Mouse (Mus musculus): ENCODE results near the gene Tmem201.
A peak's percentile ranks its signal among the peaks of the same experiment; 100 is the strongest.
"Not testable (repeated sequence)": the region's sequence is repeated elsewhere in the genome, so short reads cannot be mapped to it uniquely, and the experiment has no call there.

Gene Tmem201

DNA sequence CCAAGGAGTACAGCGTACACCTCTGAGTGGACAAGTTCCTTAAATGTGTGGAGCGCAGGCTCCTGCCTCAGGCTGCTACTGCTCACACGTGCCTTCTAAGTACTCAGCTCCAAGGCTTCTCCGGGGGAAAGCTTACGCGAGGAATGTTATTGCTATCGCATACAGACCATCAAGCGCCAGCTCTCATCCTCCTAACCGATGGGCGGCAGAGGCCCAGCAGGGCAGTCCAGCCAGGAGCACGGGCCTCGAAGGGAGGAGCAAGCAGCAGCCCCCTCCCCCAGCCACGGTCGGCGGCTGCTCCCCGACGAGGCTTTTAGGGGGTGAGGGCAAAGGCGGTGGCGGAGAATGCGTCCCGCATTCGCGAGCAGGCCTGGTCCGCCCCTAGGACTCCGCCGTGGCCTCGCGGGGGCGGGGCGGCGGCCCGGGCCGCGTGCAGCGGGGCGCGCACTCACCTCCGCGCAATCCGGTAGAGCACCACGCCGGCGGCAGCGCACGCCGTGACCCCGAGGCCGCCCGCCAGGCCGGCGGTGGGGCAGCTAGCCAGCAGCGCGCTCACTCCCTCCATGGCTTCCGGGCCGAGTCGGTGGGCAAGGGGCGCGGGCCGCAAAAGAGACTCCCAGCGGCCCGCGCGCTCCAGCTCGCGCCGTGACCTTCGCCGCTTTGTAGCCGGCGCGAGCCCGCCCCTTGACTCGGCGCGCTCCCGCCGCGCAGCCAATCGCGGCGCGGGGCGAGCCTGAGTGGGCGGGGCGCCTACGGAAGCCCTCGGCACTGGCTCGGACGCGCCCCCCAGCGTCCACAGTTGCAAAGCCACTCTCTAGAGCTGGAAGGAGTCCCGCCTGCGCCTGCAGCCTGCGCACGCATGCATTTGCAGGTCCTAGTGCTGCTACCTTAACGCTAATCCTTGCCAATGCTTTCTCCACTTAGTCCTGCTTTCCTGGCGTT lies at the start of gene Tmem201:
TSS of gene Tmem201 (minus strand) at position 662 of the 942 bp plus-strand sequence.
- peak; percentile 87 for DNase-seq (ENCODE audit: extremely low read depth, insufficient read length, low spot score)

DNA sequence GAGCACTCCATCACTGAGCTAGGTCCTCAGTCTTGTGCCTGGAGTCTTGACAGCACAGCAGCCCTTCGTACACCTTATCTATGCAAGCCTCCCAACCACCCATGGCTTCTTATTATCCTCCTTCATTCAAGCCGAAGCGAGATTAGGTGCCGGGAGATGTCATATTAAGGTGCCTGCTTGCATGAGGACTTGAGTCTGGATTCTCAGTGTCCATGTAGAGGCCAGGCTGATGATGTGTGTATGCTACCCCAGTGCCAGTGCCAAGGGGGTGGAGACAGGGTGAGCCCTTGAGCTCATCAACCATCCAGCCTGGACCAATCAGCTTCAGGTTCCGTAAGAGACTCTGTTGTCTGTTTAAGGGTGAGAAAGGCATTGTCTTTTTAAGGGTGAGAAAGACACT lies 47.1 kb upstream of the Tmem201 start:
- DNase-seq (ENCODE audit: extremely low read depth, insufficient read length, low spot score): no peak

DNA sequence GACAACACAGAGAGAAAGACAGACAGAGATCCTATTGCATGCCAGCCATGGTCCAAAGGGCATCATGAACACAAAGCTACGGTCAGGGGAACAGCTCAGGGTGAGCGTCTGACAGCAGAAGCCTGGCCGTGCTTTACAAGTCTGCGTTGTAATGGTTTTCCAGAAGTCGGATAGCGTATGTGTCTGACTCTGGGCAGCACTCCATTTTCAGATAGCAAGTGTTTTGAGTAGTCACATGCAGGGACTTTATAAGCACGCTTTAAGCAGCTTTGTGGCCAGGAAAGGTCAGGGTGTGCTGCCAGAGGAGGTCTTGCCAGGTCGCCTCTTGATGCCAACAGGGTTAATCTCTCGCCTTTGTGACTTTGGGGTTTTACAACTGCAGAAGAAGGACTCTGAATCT lies 46.5 kb upstream of the Tmem201 start:
- DNase-seq (ENCODE audit: extremely low read depth, insufficient read length, low spot score): no peak

DNA sequence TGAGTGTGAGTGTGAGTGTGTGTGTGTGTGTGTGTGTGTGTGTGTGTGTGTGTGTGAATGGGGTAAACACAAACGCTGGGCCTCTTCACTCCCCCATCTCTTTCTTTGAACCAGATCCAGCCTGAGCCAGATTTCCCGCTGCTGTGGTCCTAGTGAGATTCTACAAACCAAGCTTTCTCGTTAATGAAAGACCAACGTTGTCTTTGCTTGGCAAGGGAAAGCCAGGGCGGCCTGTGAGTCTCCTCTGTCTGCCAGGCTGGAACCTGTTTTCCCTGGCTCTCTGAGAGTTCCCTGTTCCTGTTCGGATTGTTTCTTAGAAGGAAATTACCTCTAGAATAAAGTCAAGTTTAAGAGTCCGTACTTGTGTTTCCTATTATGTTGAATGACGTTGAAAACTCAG lies 45.1 kb upstream of the Tmem201 start:
- no peak for DNase-seq (ENCODE audit: extremely low read depth, insufficient read length, low spot score)

DNA sequence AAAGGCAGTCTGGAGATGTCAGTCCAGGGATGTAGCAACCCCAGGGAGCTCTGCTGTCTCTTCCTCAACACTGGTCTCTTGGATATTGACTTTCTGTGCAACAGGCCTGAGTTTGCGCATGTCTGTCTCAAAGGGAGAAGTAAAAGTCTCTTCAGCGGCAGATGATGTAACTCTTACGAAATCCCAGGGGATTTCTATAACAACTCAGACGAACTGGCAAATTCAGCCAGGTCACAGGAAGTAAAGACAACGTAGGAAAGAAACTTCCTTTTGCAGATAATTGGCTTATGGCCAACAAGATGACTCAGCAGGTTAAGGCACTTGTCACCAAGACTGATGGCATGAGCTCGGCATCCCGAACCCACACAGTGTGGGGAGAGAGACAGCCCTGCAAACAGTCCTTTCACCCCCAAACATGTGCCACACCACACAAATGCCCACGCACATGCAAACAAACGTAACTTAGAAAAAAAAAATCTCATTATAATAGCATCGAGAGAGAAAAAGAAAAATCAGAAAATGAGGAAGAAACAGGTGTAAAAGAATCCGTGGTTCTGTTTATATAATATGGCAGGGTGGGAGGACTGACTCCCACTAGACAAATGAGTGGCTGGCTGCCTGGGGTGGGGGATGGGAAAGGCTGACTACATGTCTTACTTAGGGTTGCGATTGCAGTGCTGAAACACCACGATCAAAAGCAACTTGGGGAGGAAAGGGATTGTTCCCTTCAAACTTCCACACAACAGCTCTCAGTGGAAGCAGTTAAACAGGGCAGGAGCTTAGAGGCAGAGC lies 42.9 kb upstream of the Tmem201 start:
- DNase-seq (ENCODE audit: extremely low read depth, insufficient read length, low spot score): peak; percentile 60

DNA sequence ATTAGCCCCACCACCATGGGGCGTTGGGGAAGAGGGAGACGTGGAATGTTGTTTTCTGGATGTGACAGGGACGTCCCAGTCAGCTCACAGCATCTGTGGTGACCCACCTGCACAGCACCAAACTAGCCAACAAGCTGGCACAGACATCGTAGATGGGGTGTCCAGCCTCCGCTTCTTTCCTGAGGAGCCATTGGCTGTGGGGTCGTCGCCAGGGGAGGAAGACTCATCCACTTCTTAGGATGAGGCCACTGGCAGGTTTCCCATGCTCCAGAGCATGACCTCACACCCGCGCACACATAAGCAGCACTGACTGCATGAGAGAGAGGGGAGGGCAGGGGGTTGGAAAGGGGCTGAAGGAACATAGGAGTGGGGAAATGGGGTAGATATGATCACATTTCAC lies 42.1 kb upstream of the Tmem201 start:
- DNase-seq (ENCODE audit: extremely low read depth, insufficient read length, low spot score): peak; percentile 74

DNA sequence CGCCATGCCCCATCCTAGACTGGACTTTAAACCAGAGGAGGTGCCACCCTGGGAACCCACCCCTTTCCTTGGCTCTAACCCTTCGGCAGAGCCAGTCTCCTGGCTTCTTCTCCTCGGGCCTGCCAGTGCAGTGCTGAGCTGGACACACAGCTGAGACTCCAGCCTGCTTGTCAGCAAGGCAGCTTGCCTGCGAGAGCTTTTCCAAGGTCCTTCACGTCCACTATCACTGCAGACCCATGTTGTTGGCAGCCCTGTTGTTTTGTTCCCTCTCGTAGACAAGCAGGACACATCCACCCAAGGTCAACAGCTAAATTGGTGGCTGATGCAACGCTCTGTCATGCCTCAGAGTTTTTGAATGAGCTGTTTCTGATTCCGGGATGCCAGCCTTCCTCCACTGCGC lies 39.3 kb upstream of the Tmem201 start:
- no peak for DNase-seq (ENCODE audit: extremely low read depth, insufficient read length, low spot score)

DNA sequence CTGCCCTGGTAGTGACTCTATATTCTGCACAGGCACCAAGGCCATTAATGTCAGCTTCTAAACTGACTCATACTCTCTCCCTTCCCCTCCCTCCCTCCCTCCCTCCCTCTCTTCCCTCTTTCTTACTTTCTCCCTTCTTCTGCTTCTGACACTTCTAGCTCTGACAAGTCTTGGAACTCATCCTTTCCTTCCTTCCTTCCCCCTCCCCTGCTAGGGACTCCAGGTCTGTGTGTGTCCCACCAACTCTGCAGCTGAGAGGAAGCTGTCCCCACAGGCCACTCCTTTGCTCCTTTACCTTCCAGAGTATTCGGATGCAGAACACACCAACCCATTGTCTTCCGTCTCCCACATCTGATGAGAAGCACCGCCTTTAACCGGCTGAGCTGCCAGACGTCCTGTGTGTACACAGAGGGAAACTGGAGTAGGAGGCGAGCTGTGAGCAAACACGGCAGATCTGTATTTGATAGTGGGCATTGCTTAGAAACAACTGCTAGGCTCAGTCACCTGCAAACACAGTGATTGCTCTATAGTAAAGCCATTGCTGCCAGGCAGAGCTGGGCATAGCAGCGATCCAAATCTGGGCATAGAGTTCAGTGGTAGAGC lies 38.0 kb upstream of the Tmem201 start:
- DNase-seq (ENCODE audit: extremely low read depth, insufficient read length, low spot score): no peak

DNA sequence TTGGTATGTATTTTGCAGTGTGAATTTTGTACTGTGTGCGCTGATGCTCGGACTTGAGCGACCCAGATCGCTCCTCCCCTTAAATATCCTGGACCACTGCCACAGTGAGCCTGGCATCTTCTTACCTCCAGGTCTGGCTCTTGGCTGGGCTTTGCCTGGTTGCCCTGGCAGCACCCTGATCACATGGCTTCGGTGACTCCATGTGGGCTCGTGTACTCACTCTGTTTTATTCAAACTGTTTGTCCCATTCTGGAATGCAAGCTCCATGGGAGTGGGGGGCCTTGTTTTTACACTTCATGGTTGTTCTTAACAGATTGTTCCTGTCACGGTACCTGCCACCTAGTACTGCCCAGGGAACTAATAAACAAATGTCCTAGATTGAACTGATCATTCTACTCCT lies 37.5 kb upstream of the Tmem201 start:
- DNase-seq (ENCODE audit: extremely low read depth, insufficient read length, low spot score): peak; percentile 50

DNA sequence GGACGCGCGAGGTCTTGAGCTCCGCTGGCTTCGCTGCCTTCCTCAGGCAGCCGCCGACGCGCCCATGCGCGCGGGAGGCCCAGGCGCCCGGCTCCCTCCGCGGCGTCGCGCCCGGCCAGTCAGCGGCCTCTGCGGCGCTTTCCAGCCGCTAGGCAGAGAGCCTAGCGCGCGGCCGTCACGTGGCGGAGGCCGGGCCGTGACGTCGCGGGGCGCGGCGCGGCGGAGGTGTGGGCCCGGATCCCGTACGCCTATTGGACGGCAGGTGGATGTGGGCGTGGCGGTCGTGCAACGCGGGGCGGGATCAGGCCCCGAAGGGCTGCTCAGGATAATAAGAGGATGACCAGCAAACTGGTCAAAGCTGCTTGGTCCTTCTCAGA lies 36.2 kb upstream of the Tmem201 start, which contains the start of gene Slc25a33:
TSS of gene Slc25a33 (minus strand) at position 184 of the 377 bp plus-strand sequence.
- peak; percentile 91 for DNase-seq (ENCODE audit: extremely low read depth, insufficient read length, low spot score)

DNA sequence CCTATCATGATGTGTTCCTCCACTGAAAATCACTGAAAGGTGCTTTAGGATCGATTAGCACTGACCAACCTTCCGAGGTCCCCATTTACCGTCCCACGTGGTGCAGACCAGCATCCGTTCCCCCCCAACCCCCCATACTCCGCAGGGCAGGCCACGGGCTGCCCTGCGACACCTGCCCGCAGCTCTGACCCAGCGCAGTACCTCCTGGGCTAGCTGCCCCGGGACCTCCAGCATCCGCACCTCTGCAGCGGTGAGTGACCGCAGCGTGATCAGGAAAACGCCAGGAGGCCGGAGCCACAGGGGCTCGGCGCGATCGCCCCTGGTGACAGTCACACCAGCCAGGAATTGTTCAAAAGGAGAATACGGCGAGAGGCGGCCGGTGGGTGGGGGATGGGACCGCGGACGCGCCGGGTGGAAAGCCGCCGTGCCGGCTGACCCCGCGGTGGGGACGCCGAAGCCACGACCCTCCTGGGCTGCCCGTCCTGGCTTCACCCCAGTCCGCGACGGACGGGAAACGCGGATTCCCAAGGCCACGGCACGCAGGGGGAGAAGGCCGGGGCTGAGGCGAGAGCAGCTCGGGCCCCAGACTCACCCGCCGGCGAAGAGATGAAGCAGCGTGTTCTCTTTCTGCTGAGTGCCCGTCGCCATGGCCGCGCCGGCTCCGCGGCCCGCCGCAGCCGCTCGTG lies 35.7 kb upstream of the Tmem201 start:
- peak; percentile 52 for DNase-seq (ENCODE audit: extremely low read depth, insufficient read length, low spot score)

DNA sequence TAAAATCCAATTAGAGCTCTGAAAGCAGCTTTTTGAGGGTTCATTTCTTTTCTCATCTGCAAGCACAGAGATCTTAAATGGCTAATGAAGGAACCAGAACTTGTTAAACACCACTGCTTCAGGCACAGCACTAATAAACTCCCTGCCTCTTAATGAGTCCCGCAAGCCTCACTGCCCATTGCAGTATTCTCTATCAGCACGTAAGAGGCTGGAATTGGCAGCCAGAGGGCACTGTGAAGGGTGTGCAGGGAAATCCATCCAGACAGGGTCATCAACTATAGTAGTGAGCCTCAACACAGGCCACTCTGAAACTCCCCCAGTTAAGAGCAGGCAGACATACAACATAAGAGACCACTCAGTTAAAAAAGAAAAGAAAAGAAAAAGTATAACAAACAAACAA lies 34.5 kb upstream of the Tmem201 start:
- no peak for DNase-seq (ENCODE audit: extremely low read depth, insufficient read length, low spot score)

DNA sequence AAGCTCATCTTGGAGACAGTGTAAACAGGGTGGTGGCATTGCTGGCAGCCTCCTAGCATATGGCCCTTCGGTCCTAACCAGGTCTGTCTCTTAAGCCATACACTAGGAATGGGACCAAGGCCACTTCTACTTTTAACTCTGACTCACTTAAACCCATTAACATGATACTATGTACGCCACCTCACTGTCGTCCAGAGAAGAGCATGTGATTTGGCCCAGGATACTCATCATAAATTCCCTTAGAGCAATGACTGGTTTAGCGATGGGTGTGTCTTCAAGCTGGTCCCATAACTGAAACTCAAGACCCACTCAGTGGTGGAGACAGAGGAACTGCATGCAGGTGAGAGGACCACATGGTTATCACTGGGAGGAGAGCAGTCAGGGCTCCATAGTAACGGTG lies 27.4 kb upstream of the Tmem201 start:
- no peak for DNase-seq (ENCODE audit: extremely low read depth, insufficient read length, low spot score)

DNA sequence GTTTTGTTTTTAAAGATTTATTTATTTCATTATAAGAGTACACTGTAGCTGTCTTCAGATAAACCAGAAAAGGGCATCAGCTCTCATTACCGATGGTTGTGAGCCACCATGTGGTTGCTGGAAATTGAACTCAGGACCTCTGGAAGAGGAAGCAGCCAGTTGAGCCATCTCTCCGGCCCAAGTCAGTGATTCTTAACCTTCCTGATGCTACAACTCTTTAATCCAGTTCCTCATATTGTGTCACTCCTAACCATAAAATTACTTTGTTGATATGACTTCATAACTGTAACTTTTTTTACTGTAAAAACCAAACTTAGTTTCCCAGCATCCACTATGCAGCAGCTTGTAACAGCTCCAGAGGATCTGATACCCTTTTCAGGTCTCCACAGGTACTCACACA lies 25.5 kb upstream of the Tmem201 start:
- DNase-seq (ENCODE audit: extremely low read depth, insufficient read length, low spot score): no peak

DNA sequence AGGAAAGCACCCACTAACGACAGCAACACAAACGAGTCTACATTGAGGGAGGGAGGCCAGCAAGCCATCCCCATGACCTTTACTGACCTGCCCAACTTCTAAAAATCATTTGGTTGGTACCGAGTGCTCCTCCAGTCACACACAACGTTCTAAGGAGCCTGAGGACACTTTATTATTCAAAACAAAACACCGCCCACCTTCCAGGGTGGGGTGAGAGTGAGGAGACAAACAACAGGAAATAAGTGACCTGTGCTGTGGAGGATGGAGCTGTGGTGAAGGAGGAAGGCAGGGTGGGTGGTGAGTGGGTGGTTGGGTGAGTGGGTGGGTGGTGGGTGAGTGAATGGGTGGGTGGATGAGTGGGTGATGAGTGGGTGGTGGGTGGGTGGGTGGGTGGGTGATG lies 21.7 kb upstream of the Tmem201 start:
- DNase-seq (ENCODE audit: extremely low read depth, insufficient read length, low spot score): no peak

DNA sequence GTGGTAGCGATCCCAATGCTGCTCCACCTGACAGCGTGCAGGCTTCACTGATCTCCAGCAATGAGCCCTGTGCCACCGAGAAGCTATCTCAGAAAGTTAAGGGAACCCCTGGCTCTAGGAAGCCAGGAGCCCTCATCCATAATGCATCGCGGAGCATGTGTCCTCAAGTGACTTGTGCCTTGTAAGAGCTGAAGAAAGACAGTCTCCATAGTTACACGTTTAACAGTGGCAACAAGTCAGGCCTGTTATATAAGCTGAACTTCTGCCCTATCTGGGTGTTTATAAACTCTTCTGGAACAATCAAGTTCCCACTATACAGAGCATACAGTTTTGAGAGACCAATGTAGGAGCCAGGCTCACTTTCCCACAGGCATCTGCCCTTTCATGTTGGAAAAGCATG lies 20.6 kb upstream of the Tmem201 start:
- no peak for DNase-seq (ENCODE audit: extremely low read depth, insufficient read length, low spot score)

DNA sequence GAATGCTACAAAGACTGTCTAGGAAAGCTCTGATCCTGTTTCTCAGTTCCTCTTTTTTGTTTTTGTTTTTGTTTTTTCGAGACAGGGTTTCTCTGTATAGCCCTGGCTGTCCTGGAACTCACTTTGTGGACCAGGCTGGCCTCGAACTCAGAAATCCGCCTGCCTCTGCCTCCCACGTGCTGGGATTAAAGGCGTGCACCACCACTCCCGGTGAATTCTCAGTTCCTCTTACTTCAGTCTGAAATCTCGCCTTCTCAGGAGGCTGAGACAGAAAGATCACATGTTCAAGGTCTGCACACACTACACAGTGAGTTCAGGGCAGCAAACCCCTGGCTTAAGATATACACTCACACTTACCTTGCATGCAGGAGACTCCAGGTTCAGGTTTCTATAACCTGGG lies 18.7 kb upstream of the Tmem201 start:
- not testable (repeated sequence) for DNase-seq (ENCODE audit: extremely low read depth, insufficient read length, low spot score)

DNA sequence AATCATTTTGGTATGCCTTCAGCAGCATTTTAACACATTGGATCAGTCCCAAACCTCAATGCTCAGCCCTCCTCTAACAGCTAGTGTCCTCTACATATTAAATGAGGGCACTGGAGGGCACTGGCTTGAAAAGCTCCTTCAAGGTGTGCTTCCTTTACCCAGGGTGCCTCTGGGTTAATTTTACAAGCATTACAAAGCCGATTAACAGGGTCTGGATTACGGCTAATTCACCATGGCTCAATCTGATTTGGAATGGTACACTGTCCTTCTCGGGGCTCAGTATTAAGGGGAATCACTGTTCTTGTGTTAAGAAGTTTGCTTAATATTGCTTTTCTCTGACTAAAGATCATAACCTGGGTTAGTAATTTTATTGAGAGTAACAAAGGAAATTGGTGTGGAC lies 15.0 kb upstream of the Tmem201 start:
- no peak for DNase-seq (ENCODE audit: extremely low read depth, insufficient read length, low spot score)

DNA sequence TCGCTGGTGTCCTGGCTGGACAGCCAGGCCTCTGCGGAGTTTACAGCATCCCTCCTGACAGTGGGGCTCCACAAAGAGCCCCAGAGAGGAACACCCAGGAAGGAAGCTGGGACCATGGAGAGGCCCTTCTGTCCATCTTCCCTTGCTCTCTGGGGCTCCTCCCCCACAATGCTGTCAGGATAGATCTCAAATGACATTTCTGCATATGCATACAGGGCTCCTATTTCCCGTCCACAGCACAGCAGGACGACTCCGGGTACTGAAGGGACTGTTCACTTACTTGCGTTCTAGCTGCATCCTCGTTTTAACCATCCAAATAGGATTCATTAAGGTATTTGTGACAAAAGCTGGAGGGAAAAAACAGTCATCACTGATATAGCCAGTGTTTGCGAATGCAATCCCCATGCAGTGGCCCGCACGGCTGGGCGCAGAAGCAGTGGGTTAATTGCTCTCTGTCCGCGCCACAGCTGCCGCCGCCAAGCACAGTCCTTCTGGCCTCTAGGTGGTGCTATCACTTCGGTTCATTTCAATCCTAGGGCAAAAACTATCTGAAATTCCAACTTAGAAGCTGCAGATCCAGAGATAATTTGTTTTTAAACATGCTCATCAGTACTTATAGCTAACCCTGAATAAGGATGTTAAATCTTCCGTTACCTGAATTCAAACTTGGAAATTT lies 14.4 kb upstream of the Tmem201 start:
- no peak for DNase-seq (ENCODE audit: extremely low read depth, insufficient read length, low spot score)

DNA sequence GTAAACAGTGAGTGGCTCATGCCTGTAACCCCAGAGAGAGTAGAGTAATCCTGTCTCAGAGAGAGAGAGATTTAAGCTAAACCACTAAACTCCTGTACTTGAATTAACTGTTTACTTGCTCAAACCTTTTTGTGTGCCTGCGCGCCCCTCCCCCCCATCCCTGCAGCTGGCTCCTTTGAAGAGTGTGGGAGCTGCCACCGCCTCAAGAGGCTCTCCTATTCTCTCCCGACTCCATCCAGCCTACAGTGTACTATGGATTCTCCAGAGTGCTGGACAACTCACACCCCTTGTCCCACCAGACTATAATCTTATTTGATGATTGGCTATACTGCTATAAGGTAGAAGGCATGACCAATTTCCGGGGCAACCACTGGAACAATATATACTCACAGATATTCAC lies 12.8 kb upstream of the Tmem201 start:
- no peak for DNase-seq (ENCODE audit: extremely low read depth, insufficient read length, low spot score)

All from 3134 (cell line).